Mouse (Mus musculus) embryonic fibroblast, embryonic 13.5 days (primary cell): ENCODE measurements around the gene Uchl1. TPM values are rescaled to one million over a fixed set of nuclear protein-coding genes. Genes with fewer than 3 reads are reported as not detected.

Experiments
- H3K27ac ChIP-seq: 2 replicates; pipeline ENCODE4 v1.5.1; 2012; ENCODE audit warnings: low read length, control low read depth, inconsistent platforms; ENCODE audit not compliant: insufficient read depth
- H3K4me1 ChIP-seq: 2 replicates; pipeline ENCODE4 v1.6.1; 2011; ENCODE audit warnings: low read length; ENCODE audit not compliant: control insufficient read depth, insufficient read depth
- H3K4me3 ChIP-seq: 2 replicates; pipeline ENCODE4 v1.5.1; 2011; ENCODE audit warnings: mild to moderate bottlenecking, control low read depth, low read length; ENCODE audit not compliant: insufficient read depth
- CTCF ChIP-seq: IDR thresholded peaks from 2 replicates; pipeline ENCODE4 v1.5.1; 2011; ENCODE audit warnings: mild to moderate bottlenecking, control low read depth, low read length, moderate library complexity, borderline replicate concordance; ENCODE audit not compliant: insufficient read depth
- POLR2A ChIP-seq: IDR thresholded peaks from 2 replicates; pipeline ENCODE4 v1.6.1; 2011; ENCODE audit warnings: low read depth, mild to moderate bottlenecking, control low read depth, low read length, moderate library complexity
- polyA plus RNA-seq: library from polyadenylated mRNA; stranded (reverse); fragments of >200 nt; gene quantifications from 2 replicates; pipeline ENCODE4 v1.2.4, GENCODE M21; 2011; ENCODE audit warnings: low read depth; ENCODE audit not compliant: missing spikeins, insufficient read length

The Uchl1 gene
- polyA plus RNA-seq, 1 experiment: 21.7 TPM

DNA sequence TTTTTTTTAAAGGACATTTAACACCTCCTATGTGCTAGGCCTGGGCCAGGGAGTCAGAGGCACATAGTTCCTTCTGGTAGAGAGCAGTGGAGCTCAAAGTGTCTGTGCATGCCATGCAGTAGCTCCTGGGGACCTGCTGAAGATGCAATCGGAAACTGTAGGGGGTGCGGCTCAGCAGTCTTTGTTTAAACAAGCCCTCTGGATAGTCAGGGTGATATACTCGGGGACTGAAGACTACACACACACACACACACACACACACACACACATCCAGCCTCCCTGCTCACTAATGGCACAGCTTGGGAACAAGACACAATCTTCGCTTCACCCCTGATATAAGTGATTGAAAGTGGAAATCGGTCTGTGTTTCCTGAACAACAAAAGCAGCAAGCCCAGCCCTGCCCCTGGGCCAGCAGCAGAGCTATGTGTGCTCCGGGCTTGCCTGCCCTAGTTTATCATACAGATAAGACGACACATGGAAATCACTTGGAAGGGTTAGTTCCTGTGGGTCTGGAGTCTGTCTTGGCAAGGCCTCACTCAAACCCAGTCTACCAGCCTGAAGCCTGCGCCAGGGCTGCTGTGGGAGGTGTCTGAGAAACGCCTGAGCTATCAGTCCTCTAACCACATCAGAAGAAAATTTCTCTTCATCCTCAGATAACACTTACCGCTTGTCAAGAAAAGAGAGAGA is 27.6 kb downstream of the Uchl1 start:
- no peak overlapping the region for H3K27ac ChIP-seq
- H3K4me1 ChIP-seq: no peaks in the 10 kb centered on the region
- TF ChIP-seq CTCF (no peak), POLR2A (no peak)
- H3K4me3 ChIP-seq: no peak overlapping the region

GRCm38 (mm10) chr5:66707859-66708258 is 32.0 kb downstream of the Uchl1 start:
- no peak overlapping the region for H3K27ac ChIP-seq
- H3K4me1 ChIP-seq: no peaks in the 10 kb centered on the region
- no peak overlapping the region for H3K4me3 ChIP-seq
- TF ChIP-seq CTCF: no peak
- no peak for TF ChIP-seq POLR2A

GRCm38 (mm10) chr5:66710445-66711019 is 34.6 kb downstream of the Uchl1 start:
- TF ChIP-seq CTCF: no peak
- no peak for TF ChIP-seq POLR2A
- Histone ChIP-seq H3K4me3 (no peak overlapping the region), H3K4me1 (no peaks in the 10 kb centered on the region), H3K27ac (no peak overlapping the region)

DNA sequence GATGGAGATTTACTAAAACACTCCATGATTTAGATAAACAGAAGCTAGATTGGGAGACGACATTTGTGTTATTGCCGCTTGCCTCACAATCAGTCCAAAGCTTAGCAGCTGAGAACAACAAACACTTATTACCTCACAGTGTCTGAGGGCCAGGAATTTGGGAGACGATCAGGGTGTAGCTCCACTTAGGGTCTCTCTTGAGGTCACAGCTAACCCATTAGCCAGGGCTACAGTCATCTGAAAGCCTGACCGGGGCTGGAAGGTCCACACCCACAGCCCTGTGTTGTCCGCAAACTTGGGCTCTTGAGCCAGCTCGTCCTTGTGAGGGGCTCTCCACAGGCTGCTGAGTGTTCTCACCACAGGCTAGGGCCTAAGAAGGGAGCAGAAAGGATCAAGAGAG is 36.9 kb downstream of the Uchl1 start:
- no peaks in the 10 kb centered on the region for H3K4me1 ChIP-seq
- no peak overlapping the region for H3K4me3 ChIP-seq
- no peak overlapping the region for H3K27ac ChIP-seq
- TF ChIP-seq CTCF: no peak
- TF ChIP-seq POLR2A: no peak

GRCm38 (mm10) chr5:66715498-66715931 is 39.6 kb downstream of the Uchl1 start:
- no peak overlapping the region for H3K4me3 ChIP-seq
- no peak overlapping the region for H3K27ac ChIP-seq

GRCm38 (mm10) chr5:66717931-66718330 is 42.0 kb downstream of the Uchl1 start:
- H3K4me1 ChIP-seq: no peaks in the 10 kb centered on the region

More at GRCm38 (mm10) chr5:66715498-66715931, 39.6 kb downstream of the Uchl1 start:
- no peak for TF ChIP-seq POLR2A
- no peak for TF ChIP-seq CTCF
- no peaks in the 10 kb centered on the region for H3K4me1 ChIP-seq

GRCm38 (mm10) chr5:66718413-66718812 is 42.5 kb downstream of the Uchl1 start:
- H3K4me1 ChIP-seq: no peaks in the 10 kb centered on the region
- no peak for TF ChIP-seq CTCF
- no peak for TF ChIP-seq POLR2A
- no peak overlapping the region for H3K4me3 ChIP-seq
- H3K27ac ChIP-seq: no peak overlapping the region

More at GRCm38 (mm10) chr5:66717931-66718330, 42.0 kb downstream of the Uchl1 start:
- H3K27ac ChIP-seq: no peak overlapping the region
- no peak overlapping the region for H3K4me3 ChIP-seq
- TF ChIP-seq CTCF: no peak

GRCm38 (mm10) chr5:66718880-66719279 is 43.0 kb downstream of the Uchl1 start:
- no peaks in the 10 kb centered on the region for H3K4me1 ChIP-seq
- no peak overlapping the region for H3K4me3 ChIP-seq
- TF ChIP-seq POLR2A (no peak), CTCF (no peak)
- no peak overlapping the region for H3K27ac ChIP-seq

DNA sequence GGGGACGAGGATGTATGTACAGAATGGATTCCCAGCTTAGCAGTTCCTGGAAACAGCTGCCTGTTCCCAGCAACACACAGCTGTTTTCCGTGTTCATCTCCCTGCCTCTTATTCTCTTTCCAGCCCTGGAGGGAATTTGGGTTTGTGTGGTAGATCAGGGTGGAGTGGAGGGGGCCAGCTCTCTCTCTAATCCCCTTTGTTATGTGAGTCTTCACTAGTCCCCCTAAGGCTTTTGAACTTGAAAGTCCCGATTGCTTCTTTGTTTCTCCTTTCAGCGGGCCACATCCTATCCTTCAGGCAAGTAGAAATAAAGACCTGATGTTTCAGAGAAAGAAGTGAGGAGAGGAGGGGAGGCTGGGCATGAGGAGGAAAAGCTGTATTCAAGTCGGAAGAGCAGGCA is 45.0 kb downstream of the Uchl1 start:
- TF ChIP-seq POLR2A (no peak), CTCF (no peak)
- no peak overlapping the region for H3K4me3 ChIP-seq
- H3K4me1 ChIP-seq: no peaks in the 10 kb centered on the region
- H3K27ac ChIP-seq: no peak overlapping the region

GRCm38 (mm10) chr5:66722586-66722985 is 46.7 kb downstream of the Uchl1 start:
- Histone ChIP-seq H3K4me1 (no peaks in the 10 kb centered on the region), H3K27ac (no peak overlapping the region), H3K4me3 (no peak overlapping the region)
- TF ChIP-seq CTCF: no peak
- TF ChIP-seq POLR2A: no peak
